Mouse (Mus musculus): ENCODE results near the gene Neurod2.

The Neurod2 gene

DNA sequence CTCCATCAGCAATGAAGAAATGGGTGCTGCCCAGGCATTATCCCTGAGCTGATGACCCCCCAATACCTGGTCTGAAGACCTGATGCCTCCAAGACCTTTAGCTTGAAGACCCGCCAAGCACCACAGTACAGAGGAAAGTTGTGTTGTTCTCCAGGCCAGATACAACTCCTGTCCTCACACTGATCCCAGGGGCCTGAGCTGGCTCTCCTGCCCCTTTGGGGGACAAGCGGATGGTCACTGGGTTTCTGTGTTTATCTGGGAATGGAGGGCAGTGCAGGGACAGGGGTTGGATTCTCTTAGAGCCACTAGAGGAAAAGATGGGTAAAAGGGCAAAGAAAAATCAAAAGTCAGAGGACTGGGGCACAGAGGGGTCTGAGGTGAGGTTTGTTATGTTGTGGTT, 9.5 kb downstream of the Neurod2 start:
- Histone ChIP-seq H3K4me1 (replicated peaks; ENCODE audit: low read depth, low read length) (peaks cover 45% of the 10 kb centered on the region), H3K27me3 (ENCODE audit: insufficient read depth, low read length) (peaks cover 100% of the 10 kb centered on the region), H3K4me3 (replicated peaks; ENCODE audit: low read length) (no peak overlapping the region), H3K9me3 (ENCODE audit: low read length) (no peaks in the 10 kb centered on the region), H3K36me3 (ENCODE audit: insufficient read depth, low read length) (no peaks in the 10 kb centered on the region)
- TF ChIP-seq POU5F1 (IDR thresholded peaks at IDR 0.05; ENCODE audit: borderline replicate concordance, low read length) (no peak), NANOG (IDR thresholded peaks at IDR 0.05; ENCODE audit: borderline replicate concordance, low read length) (no peak), CTCF (conservative IDR thresholded peaks at IDR 0.05; ENCODE audit: low read length) (no peak)

DNA sequence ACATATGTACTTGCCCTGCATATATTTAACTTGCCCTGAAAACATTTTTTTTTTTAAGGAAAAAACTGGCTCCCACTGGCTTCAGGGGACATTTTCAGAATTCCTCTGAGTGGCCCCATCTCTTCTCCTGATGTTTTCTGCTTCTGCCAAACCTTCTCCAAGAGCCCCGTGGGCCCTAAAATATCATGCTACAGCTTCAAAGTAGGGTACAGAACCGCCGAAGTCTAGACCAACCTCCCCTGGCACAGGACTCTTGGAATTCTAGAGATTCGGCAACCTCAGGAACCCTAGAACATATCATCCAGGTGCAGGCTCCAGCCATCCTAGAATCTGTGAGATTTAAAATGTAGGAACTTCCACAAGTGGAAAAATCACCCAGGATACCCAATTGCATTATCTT, 9.9 kb downstream of the Neurod2 start:
- H3K27me3 ChIP-seq (ENCODE audit: insufficient read depth, low read length) = peaks cover 100% of the 10 kb centered on the region
- TF ChIP-seq CTCF (conservative IDR thresholded peaks at IDR 0.05; ENCODE audit: low read length) (no peak), POU5F1 (IDR thresholded peaks at IDR 0.05; ENCODE audit: borderline replicate concordance, low read length) (no peak), NANOG (IDR thresholded peaks at IDR 0.05; ENCODE audit: borderline replicate concordance, low read length) (no peak)
- no peaks in the 10 kb centered on the region for H3K9me3 ChIP-seq (ENCODE audit: low read length)
- H3K4me1 ChIP-seq (replicated peaks; ENCODE audit: low read depth, low read length) = peaks cover 43% of the 10 kb centered on the region
- H3K4me3 ChIP-seq (replicated peaks; ENCODE audit: low read length) = no peak overlapping the region
- no peaks in the 10 kb centered on the region for H3K36me3 ChIP-seq (ENCODE audit: insufficient read depth, low read length)

DNA sequence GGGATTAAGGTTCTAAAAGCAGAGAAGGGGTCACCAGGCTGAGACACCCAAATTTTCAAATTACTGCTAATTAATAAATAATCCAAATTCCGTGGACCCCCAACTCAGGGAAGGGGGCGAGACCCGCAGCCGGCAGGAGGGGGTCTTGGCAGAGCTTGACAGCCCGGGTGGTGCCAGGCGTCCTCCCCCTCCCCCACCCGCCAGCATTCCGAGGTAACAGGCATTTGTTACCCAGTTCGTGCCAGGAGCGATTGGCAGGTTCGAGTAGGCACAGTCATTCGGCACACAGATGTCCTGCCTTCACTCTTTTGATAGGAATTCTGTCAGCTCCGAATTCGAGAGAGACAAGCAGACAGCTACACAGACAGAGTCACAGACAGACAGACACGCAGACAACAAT, 10.3 kb downstream of the Neurod2 start:
- TF ChIP-seq NANOG (IDR thresholded peaks at IDR 0.05; ENCODE audit: borderline replicate concordance, low read length) (no peak), POU5F1 (IDR thresholded peaks at IDR 0.05; ENCODE audit: borderline replicate concordance, low read length) (no peak), CTCF (conservative IDR thresholded peaks at IDR 0.05; ENCODE audit: low read length) (no peak)
- Histone ChIP-seq H3K36me3 (ENCODE audit: insufficient read depth, low read length) (no peaks in the 10 kb centered on the region), H3K4me3 (replicated peaks; ENCODE audit: low read length) (no peak overlapping the region), H3K27me3 (ENCODE audit: insufficient read depth, low read length) (peaks cover 100% of the 10 kb centered on the region), H3K4me1 (replicated peaks; ENCODE audit: low read depth, low read length) (peaks cover 39% of the 10 kb centered on the region), H3K9me3 (ENCODE audit: low read length) (no peaks in the 10 kb centered on the region)

DNA sequence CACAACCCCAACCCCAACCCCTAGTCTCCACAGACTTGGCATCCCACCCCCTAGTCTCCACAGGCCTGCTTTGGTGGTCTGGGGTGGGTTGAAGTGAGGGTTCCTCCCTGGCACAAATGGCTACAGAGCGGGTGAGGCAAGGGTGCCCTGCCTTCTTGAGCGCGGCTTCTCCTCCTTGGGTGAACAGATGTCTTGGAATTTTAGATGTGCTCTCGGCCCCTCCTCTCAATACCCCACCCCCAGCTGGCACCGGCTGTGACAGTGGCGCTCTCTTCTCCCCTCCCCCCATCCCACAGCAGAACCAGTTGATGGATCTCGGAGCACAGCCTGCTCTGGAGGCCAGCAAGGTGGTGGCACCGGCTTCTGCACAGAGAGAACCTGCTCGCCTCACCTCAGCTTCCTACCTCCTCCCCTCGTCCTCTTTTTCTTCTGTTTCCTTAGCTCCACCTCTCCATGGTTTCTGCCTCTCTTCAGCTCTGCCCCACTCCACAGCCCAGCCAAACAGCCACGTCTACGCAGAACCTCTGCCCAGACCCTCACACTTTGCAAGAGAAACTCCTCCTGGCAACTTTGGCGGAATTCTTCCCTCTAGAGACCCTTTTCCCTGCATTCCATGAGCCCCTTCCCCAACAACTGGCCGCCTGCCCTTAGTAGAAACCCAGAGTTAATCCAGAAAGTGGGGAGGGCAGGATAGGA, 10.9 kb downstream of the Neurod2 start:
- Histone ChIP-seq H3K4me1 (replicated peaks; ENCODE audit: low read depth, low read length) (peaks cover 37% of the 10 kb centered on the region), H3K36me3 (ENCODE audit: insufficient read depth, low read length) (no peaks in the 10 kb centered on the region), H3K4me3 (replicated peaks; ENCODE audit: low read length) (no peak overlapping the region), H3K9me3 (ENCODE audit: low read length) (no peaks in the 10 kb centered on the region), H3K27me3 (ENCODE audit: insufficient read depth, low read length) (peaks cover 98% of the 10 kb centered on the region)
- TF ChIP-seq CTCF (conservative IDR thresholded peaks at IDR 0.05; ENCODE audit: low read length) (no peak), POU5F1 (IDR thresholded peaks at IDR 0.05; ENCODE audit: borderline replicate concordance, low read length) (no peak), NANOG (IDR thresholded peaks at IDR 0.05; ENCODE audit: borderline replicate concordance, low read length) (no peak)

DNA sequence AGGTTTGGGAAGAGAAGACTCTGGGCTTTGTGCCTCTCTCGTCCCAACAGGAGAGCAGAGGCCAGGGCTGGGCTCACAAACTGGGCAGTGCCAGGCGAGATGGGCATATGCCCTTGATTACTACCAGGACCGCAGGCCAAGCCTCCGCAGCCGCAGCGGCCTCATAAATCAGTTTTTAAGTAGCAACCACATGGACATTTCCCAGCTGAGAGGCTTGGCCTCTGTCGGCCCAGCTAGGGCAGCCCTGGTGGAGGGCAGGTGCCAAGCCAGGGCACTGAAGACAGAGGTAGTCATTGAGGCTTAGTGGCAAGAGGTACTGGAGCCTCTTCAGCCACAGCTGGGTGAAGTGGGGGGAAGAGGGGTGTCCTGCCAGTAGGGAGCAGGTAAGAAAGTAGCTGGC, 12.0 kb downstream of the Neurod2 start:
- peaks cover 34% of the 10 kb centered on the region for H3K4me1 ChIP-seq (replicated peaks; ENCODE audit: low read depth, low read length)
- no peaks in the 10 kb centered on the region for H3K9me3 ChIP-seq (ENCODE audit: low read length)
- no peak for TF ChIP-seq POU5F1 (IDR thresholded peaks at IDR 0.05; ENCODE audit: borderline replicate concordance, low read length)
- no peaks in the 10 kb centered on the region for H3K36me3 ChIP-seq (ENCODE audit: insufficient read depth, low read length)
- peaks cover 93% of the 10 kb centered on the region for H3K27me3 ChIP-seq (ENCODE audit: insufficient read depth, low read length)
- no peak overlapping the region for H3K4me3 ChIP-seq (replicated peaks; ENCODE audit: low read length)

DNA sequence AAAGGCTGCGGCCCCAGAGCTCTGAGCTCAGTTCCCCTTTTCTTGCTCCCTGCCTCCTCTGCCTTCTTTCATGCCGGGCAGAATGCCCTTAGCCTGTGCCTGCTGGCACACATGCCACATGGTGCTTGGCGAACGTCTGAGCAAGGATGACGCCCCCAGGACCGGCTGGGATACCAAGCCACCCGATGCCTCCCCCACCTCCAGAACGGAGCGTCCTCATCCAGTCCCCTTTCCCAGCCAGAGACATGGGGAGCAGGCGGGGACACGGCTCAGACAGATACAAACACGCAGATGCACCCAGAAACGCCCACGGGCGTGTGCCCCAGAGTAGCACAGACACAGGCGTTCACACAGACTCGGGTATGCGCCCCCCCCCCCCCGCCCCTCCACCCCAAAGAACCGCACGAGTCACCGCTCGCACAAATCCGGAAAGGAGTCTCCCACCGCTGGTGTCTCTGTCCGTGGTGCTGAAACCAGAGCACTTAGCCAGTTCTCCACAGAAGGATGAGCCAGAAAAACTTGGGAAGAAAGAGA, 15.6 kb downstream of the Neurod2 start:
- TF ChIP-seq NANOG (IDR thresholded peaks at IDR 0.05; ENCODE audit: borderline replicate concordance, low read length) (no peak), POU5F1 (IDR thresholded peaks at IDR 0.05; ENCODE audit: borderline replicate concordance, low read length) (no peak), CTCF (conservative IDR thresholded peaks at IDR 0.05; ENCODE audit: low read length) (no peak)
- Histone ChIP-seq H3K9me3 (ENCODE audit: low read length) (no peaks in the 10 kb centered on the region), H3K36me3 (ENCODE audit: insufficient read depth, low read length) (no peaks in the 10 kb centered on the region), H3K27me3 (ENCODE audit: insufficient read depth, low read length) (peaks cover 72% of the 10 kb centered on the region), H3K4me3 (replicated peaks; ENCODE audit: low read length) (peak overlapping the region; percentile 68), H3K4me1 (replicated peaks; ENCODE audit: low read depth, low read length) (peaks cover 17% of the 10 kb centered on the region)

DNA sequence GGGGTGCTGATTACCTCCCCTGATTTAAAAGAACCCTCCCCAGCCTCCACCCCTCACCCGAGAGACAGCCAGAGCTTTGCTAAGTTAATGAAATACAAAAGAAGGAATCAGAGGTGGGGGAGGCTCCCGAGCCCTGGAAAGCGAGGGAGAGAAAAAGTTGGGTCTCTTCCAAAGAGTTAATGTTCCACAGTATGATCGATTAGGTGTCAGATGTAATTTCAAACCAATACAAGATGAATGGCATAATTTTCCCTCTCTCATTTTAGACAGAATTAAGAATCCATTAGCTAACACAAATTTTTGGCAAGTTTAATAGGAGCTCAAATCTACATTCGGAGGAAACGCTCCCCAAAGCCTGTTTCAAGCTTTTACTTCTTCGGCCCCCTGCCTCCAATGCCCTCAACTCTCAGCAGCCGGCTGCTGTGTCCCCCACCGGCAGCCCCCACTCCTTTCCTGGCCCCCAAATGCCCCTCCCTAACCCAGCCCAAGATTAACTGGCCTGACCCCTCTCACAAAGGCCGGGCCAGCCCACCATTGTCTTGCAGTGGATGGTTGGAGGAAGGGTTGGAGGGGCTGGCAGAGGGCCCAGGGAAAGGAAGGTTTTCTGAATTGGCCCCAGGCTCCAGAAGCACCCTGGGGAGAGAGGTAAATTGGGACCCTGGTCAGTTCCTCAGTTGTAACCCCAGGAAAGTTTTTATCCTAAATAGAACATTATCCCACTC, 30.8 kb downstream of the Neurod2 start:
- H3K36me3 ChIP-seq (ENCODE audit: insufficient read depth, low read length) = no peaks in the 10 kb centered on the region
- peak overlapping the region; percentile 51 for H3K4me3 ChIP-seq (replicated peaks; ENCODE audit: low read length)
- peaks cover 86% of the 10 kb centered on the region for H3K4me1 ChIP-seq (replicated peaks; ENCODE audit: low read depth, low read length)
- H3K9me3 ChIP-seq (ENCODE audit: low read length) = no peaks in the 10 kb centered on the region
- TF ChIP-seq CTCF (conservative IDR thresholded peaks at IDR 0.05; ENCODE audit: low read length) = no peak
- H3K27me3 ChIP-seq (ENCODE audit: insufficient read depth, low read length) = peaks cover 12% of the 10 kb centered on the region

DNA sequence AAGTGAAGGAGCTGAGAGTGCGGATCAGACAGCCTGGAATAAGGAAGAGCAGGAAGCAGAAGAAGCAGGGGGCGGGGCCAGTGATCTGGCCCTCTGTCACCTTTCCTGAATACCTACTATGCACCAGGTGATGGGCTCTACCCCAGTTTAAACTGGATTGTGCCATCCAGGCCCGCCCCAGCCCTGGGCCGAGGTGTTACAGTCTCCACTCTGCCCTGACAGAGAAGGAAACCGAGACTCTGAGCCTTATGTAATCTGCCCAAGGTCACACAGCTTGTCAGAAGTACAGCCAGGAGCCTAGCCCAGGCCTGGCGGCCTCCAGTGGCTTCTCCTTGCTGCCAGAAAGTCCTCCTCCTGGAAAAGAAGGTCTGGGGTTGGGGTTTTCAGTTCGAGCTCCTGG, 31.7 kb downstream of the Neurod2 start:
- Histone ChIP-seq H3K36me3 (ENCODE audit: insufficient read depth, low read length) (no peaks in the 10 kb centered on the region), H3K27me3 (ENCODE audit: insufficient read depth, low read length) (peaks cover 18% of the 10 kb centered on the region), H3K4me3 (replicated peaks; ENCODE audit: low read length) (peak overlapping the region; percentile 51), H3K4me1 (replicated peaks; ENCODE audit: low read depth, low read length) (peaks cover 86% of the 10 kb centered on the region), H3K9me3 (ENCODE audit: low read length) (no peaks in the 10 kb centered on the region)
- no peak for TF ChIP-seq CTCF (conservative IDR thresholded peaks at IDR 0.05; ENCODE audit: low read length)
- no peak for TF ChIP-seq NANOG (IDR thresholded peaks at IDR 0.05; ENCODE audit: borderline replicate concordance, low read length)
- TF ChIP-seq POU5F1 (IDR thresholded peaks at IDR 0.05; ENCODE audit: borderline replicate concordance, low read length) = no peak
